Mouse (Mus musculus) monocyte, adult 5-6 weeks (primary cell): ENCODE data around the gene Gtpbp8. TPM values are rescaled to one million over a fixed set of nuclear protein-coding genes. Genes with fewer than 3 reads are reported as not detected.
A peak's percentile ranks its signal among the peaks of the same experiment; 100 is the strongest.

Experiments used
- ATAC-seq: fragments of 153-309, 156-312 bp; replicated peaks from 2 replicates; pipeline ENCODE4 v1.8.0; 2017; ENCODE audit warnings: mild to moderate bottlenecking; ENCODE audit not compliant: low TSS enrichment, insufficient number of reproducible peaks, severe bottlenecking, poor library complexity, low FRiP score
- total RNA-seq: library from RNA; stranded (forward); fragments of 200-1000, 200-491, 200-594 nt; gene quantifications from 3 replicates; pipeline ENCODE4 v1.2.3, GENCODE M21; 2017

Gene Gtpbp8
- 4.6 to 10.2 TPM (median 8.2 TPM) in 3 replicates for total RNA-seq

DNA sequence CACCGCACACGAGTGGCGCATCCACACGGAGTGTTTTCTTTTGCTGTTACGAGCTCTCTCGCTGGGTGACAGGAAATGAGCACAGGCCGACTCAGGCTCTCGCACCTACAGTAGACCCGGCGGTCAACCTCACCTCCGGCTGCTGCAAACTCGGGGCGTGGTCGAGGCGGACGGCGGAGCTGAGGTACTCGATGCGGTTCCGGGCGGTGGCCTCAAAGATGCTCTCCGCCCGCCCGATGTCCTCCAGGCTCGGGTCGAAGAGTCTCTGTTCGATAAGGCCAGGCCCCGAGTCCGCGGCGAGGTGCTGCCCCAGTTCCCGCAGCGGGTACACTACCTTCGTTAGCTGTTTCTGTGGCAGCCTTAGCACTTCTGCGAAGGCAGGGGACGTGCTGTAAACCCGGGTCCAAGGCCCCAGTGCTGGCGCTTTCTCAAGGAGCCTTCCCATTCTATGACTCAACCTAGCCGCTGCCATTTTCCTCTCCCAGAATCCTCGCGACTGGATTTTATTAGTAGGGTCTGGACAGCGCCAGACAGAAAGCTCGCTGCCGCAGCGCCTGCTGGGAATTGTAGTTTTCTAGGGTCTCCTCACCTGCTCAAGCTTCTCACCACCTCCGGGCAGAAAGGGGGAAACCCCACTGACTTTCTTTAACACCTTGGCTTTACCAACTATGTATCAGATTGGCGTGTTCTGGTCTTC lies at the start of gene Gtpbp8:
Gtpbp8 (minus strand) TSS at position 498 of the 697 bp plus-strand sequence.
- peak; percentile 82 for ATAC-seq

DNA sequence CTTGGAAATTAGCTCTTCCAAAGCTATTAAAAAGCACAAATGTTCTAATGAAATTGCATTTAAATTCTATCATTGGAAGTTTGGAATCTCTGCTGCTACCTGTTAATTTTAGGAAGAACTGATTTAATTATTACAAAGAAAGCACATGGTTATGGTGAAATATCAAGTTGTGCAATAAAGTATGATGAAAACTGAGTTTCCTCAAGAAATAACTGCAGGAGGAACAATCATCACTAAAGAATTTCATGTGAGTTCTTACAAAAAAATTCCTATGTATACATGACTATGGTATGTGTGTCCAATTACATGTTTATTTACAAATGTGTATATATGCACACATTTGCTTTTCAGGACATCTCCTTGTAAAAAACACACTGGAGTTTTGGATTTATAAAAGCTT lies 48.3 kb upstream of the Gtpbp8 start:
- ATAC-seq: no peak

DNA sequence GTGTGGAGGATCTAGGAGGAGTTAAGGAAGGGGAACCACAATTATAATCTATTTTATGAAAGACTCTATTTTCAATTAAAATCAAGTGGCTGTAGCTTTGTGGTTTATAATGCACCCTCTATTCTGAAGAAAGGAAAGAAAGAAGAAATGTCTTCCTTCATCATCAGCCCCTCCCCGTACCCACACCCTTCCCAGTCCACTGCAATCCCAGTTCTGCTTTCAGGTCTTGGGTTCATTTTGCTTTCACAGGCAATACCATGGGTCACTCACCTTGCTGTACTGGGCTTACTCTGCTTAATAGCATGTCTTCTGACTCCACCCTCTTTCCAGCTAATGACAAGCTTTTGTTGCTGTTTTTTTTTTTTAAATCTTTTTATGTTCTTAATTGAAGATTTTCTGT lies 40.8 kb upstream of the Gtpbp8 start:
- no peak for ATAC-seq

DNA sequence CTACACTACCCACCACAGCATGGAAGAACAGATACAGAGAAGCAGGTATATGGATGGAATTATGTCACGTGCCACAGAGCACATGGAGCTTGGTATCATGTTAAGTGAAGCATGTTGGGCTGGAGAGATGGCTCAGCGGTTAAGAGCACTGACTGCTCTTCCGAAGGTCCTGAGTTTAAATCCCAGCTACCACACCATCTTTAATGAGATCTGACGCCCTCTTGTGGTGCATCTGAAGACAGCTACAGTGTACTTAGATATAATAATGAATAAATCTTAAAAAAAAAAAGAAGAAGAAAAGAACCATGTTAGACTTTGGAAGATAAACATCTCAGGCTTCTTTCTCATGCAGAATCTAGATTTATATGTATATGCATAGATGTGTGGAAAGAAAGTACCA lies 34.6 kb upstream of the Gtpbp8 start:
- ATAC-seq: no peak

DNA sequence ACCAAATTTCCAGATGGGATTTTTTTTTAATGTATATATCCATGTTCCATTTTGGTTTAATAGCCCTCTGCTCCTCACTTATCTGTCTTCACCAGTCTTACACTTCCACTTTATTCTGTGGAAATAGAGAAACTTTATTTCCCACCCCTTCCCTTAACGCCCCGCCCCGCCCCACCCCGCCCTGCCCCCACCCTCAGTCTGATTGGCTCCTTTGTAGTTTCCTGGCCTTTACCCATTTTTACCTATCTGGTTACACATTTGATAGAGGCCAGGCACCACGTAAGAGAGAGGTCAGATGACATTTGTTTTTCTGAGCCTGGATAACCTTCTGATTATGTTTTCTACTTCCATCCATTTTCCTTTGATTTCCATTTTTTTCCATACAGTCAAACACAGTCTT lies 33.3 kb upstream of the Gtpbp8 start:
- no peak for ATAC-seq

DNA sequence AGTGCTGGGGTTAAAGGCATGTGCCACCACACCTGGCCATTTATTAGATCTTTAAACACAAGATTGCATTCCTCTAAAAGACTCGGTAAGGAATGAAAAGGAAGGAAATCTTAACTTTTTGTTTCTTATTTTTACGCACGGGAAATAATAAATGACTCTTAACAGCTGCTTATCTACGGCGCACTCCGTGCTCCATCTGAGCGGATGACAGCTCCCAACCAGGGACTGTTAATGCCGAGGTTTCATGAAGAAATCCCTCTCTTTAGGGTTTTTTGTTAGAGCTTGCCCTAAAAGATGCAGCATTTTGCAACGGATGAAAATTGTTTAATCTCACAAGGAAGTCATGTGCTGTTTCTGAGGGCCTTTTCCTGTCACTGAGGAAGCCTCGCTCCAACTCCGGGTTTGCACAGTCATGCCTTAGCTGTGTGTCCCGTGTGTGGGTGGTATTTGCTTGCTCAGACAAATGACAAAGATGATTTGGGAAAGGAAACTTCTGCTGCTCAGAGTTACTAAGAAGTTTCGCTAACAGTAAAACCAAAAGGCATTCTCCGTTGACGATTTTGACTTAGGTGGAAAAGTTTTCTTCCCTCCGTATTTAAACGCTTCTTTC lies 32.5 kb upstream of the Gtpbp8 start:
- 0 out of 2 replicates have a peak, but pooled peaks have one; percentile 43 for ATAC-seq

DNA sequence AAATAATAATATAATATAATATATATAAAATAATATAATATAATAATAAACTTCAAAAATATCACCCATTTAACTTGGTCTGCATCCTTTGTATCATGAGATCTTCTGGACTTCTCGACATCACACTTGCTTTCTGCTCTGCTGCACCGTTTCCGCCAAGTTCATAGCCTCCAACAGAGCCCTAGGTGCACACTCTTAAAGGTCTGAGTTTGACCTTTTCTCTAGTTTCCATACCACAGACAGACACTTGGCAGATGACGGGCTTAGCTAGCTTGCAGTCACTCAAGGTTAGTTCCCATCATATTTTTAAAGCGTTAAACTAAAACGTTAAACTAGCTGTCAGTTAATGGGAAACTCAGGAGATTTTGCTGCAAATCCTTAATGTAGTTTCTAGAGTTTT lies 28.0 kb upstream of the Gtpbp8 start:
- no peak for ATAC-seq

DNA sequence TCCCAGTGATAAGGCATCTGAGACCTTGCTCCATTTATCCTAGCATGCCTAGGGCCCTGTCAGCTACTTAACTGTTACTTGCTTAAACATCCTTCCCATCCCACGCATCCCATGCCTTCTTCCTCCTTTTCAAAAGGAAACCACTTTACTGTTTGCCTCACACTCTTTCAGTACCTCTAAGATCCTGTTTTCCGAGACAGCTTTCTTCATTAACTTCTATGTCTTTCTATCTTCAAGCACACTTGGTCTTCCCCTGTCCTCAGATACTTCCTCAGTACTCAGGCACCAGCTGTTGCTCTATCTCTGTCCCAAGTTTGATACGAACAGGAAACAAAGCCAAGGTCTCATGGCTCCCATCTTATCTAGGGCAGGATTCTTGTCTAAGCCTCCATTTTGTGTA lies 27.5 kb upstream of the Gtpbp8 start:
- no peak for ATAC-seq

DNA sequence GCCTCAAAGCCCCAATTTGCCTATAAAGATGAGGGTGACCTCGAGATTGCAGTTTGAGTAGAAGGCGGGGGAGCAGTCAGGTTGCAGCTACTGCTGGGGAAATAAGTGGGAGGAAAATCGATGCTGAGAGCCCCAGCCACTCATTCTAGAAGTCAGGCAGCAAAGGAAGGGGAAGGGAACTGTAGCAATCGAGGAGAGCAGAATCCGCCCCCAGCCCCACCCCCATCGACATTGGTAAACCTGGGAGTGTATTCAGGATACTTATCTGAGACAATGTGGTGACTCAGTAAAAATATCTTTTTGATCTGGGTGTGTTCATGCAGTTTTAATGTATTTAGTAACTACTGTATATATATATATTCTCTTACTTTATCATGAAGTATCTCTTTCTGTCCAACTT lies 26.4 kb upstream of the Gtpbp8 start:
- ATAC-seq: no peak

DNA sequence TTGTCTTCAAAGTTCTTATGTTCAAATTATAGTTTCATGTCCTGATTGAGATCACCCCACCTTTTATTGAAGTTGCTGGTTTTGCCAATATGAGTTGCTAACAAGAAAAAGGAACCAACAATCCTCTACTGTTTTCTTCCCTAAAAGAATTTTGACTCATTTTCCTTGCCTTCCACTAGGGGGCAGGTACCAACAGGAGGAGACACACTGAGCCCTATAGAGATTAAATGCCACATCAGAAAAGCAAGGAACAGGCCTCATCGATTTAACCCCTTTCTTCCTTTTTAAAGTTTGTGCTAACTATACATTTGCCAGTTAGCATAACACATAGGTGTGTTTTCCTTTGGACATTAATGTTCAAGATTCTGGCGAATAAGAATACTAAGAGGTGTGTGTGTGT lies 21.8 kb upstream of the Gtpbp8 start:
- peak; percentile 69 for ATAC-seq

DNA sequence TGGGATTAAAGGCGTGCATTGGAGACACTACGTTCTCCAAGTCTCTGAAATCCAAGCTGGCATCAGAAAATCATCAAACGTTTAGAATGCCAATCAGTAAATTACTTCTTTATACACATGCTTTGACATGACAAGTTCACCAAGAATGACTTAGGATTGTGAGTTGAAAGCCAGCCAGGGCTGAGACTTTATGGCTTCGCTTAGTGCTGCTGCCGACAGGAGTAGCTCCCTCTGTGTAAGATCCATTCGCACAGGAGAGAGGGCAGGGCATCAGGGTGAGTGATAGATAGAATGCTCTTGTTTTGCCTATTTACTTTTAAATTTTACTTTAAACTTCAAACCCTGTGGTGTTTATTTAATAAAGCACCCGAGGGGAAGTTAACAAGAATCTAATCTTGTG lies 21.3 kb upstream of the Gtpbp8 start:
- no peak for ATAC-seq

DNA sequence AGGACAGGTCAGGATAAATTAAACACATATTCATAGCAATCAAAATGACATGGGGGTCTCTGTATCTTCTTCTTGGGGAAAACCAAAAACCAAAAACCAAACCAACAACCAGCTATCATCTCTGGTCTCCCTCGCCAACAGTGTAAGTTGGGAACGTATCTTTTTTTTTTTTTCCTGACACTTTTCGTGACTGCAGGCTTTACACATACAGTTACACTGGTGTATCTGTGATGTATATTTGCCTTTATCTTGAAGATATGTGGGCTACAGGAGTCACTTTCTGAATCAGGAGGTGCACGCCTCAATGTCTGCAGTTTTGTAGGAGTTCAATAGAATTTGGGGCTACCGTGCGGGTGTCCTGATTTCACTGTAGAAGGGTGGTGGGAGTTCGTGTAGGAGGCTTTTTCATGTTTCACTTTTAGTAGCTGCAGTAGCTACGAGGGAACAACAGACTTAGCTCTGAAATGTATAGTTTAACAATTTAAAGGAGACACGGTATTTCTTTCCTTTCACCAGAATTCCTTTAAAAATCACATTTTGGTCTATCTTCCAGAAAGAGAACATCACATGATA lies 20.2 kb upstream of the Gtpbp8 start:
- no peak for ATAC-seq

DNA sequence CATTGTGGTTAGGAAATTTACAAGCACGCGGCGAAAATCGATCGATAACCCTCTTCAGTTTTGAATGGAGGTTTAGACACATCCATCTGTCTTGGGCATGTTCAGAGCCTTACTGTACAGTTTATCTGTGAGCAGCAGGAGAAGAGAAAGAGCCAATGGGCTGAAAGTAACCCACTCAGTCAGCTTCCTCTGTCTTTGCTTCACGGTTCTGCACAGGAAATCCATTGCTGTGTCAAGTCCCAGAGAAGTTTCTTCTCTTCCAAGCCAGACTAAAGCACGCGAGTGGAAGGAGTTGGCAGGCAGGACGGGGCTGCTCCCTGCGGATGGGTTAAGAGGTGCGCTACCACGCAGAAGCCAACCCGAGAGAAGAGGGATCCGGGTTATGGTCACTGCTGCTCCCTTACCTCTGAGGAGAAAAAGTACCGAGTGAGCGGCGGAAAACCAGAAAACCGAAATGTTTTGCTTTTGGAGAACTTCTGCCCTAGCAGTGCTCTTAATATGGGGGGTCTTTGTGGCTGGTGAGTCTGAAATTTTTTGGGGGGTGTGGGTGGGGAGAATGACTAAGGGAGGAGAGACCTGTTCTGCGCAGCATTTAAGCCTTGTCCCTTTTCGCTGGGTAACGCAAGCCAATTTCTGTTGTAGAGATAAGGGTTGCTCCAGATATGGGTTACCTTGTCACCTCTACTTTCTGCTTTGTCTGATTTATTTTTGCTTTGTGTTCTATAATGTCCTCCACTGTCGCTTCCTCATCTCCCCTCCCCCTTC lies 19.6 kb upstream of the Gtpbp8 start, which contains the start of gene Cd200r1:
Cd200r1 (plus strand) TSS at position 182 of the 765 bp plus-strand sequence.
- peak; percentile 24; the same call in 1 of the 2 replicates for ATAC-seq

DNA sequence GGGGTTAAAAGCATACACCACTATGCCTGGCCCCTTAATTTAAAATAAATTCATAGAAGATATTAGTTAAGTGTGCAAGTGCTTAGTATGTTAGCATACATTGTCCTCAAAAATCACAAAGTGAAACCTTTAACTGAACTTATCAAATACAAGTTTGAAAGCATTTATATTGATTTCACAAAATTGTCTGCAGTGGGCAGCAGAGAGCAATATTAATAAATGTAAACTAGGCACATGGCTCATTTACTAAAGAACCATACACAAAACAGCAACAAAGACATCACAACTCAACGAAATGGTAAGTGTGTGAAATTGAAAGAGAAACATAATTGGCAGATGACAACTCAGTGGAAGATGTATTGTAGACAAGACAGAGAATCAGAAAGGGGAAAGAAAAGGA lies 15.6 kb upstream of the Gtpbp8 start:
- ATAC-seq: no peak

DNA sequence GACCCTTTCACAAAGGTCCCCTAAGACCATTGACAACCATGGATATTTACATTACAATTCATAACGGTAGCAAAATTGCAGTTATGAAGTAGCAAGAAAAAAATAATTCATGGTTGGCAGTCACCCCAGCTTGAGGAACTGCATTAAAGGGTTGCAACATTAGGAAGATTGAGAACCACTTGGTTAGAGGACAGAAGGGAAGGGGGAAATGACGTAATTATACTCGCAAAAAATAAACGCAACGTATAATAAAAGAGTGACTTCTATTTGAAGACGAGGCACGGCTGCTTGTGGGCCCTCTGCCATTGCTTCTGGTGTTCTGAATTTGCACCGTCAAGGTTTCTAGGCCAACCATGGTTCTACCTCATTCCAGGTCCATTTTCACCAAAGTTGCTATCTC lies 11.5 kb upstream of the Gtpbp8 start:
- ATAC-seq: no peak

DNA sequence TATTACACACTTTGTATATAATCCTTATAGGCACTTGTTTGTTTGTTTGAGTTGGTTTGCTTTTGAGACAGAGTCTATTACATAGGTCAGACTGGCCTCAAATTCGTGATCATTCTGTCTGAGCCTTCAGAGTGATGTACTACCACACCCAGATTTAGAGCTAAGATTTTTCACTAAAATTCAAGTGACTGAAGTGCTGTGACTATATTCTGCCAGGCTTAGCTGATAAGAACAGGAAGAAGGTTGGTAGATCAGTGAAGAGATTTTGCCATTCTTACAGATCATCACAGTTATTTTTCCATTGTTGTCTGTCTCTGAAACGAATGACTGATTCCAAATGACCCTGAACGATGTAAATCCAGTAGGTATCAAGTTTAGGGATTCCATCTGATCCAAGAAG lies 1.8 kb upstream of the Gtpbp8 start:
- ATAC-seq: no peak

DNA sequence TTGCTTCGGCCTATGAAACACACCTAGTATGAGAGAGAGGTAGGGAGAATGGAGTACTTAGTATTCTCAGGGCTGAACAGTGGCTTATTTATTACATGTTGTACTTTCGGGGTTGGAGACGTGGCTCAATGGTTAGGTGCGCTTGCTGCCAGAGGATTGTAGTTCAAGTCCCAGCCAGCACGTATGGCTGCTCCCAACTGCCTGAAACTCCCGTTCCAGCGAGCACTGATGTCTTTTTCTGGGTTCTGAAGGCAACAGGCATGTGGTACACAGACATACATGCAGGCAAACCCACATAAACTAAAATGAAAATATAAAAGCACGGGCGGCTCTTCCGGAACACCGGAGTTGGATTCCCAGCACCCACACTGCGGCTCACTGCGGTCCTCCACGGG lies 695 bp downstream of the Gtpbp8 start:
- 0 out of 2 replicates have a peak, but pooled peaks have one; percentile 4 for ATAC-seq

DNA sequence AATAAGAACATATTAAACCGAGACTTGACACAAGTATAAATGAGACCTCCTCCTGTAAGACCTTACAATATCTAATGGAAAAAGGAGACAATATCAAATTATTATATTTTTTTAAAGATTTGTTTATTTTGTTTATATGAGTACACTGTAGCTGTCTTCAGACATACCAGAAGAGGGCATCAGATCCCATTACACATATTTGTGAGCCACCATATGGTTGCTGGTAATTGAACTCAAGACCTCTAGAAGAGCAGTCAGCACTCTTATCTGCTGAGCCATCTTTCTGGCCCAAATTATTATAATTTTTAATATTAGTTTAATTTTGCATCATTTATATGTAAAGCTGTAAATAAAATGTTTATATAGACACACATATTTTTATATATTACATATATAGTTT lies 3.4 kb downstream of the Gtpbp8 start:
- no peak for ATAC-seq

DNA sequence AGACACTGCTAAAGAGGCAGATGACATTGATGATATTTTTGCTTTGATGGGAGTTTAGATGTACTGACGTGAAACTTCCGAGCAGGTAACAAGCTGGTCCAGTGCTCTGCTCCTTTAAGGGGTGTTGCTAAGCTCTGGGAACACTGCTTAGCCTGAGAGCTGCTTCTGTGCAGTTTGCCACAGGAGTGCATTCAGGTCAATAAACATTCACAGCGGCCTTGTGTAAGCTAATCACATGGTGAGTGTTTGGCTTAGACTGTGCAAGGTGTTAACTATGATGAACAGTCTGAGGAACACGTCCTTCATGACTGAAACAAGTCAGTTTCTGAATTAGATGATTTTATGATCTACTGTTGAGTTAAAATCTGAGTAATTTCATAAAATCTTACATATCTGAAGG lies 10.0 kb downstream of the Gtpbp8 start:
- no peak for ATAC-seq
